Mouse (Mus musculus) forebrain, embryonic 14.5 days (tissue): ENCODE data around the gene Vps37c. TPM values are rescaled to one million over a fixed set of nuclear protein-coding genes. Genes with fewer than 3 reads are reported as not detected.

Experiments
- ATAC-seq: fragments of 200-750 bp; cut with Nextera tagmentation; 2 replicates; pipeline ENCODE4 v1.8.0; 2017; ENCODE audit warnings: mild to moderate bottlenecking, moderate library complexity
- DNase-seq: peaks from one replicate; pipeline ENCODE4 v3.0.0-alpha.2; 2015; ENCODE audit warnings: low spot score
- H3K27ac ChIP-seq: fragments of 300-500 bp; sonication (generic); 2 replicates; pipeline ENCODE4 v1.5.1; 2014; ENCODE audit warnings: low read depth, mild to moderate bottlenecking, control low read depth, low read length, moderate library complexity
- H3K27me3 ChIP-seq: fragments of 300-500 bp; sonication (generic); replicated peaks from 2 replicates; pipeline ENCODE4 v1.6.1; 2014; ENCODE audit warnings: low read length, control low read depth, mixed read lengths; ENCODE audit not compliant: control insufficient read depth, insufficient read depth
- H3K36me3 ChIP-seq: fragments of 300-500 bp; sonication (generic); 2 replicates; pipeline ENCODE4 v1.6.1; 2014; ENCODE audit warnings: low read length, control low read depth; ENCODE audit not compliant: control insufficient read depth, insufficient read depth
- H3K4me1 ChIP-seq: fragments of 300-500 bp; sonication (generic); 2 replicates; pipeline ENCODE4 v1.6.1; 2014; ENCODE audit warnings: antibody characterized with exemption, low read length, control low read depth; ENCODE audit not compliant: control insufficient read depth, insufficient read depth
- H3K4me2 ChIP-seq: fragments of 300-500 bp; sonication (generic); 2 replicates; pipeline ENCODE4 v1.6.1; 2014; ENCODE audit warnings: mild to moderate bottlenecking, control low read depth, low read length
- H3K4me3 ChIP-seq: fragments of 300-500 bp; sonication (generic); 2 replicates; pipeline ENCODE4 v1.5.1; 2014; ENCODE audit warnings: low read depth, low read length, control low read depth
- H3K9ac ChIP-seq: fragments of 300-500 bp; sonication (generic); 2 replicates; pipeline ENCODE4 v1.6.1; 2014; ENCODE audit warnings: mild to moderate bottlenecking, low read length, control low read depth, moderate library complexity
- H3K9me3 ChIP-seq: fragments of 300-500 bp; sonication (generic); replicated peaks from 2 replicates; pipeline ENCODE4 v1.6.1; 2016; ENCODE audit warnings: low read length, control low read depth, mixed read lengths; ENCODE audit not compliant: control insufficient read depth
- WGBS: fragments of 180-500 bp; shearing (Covaris S2); extraction: QIAGEN DNeasy Blood & Tissue Kit; methylation state at CpG from one replicate; pipeline ENCODE4 v1.1.7; 2014; 5-methylcytosine and 5-hydroxymethylcytosine counted together
- polyA plus RNA-seq: library from polyadenylated mRNA; unstranded; fragments of >200 nt; fragmentation: Nextera tagmentation; extraction: Ambion mirVana; gene quantifications from 2 replicates; pipeline ENCODE4 v1.2.1, GENCODE M21; 2014

The Vps37c gene
- polyA plus RNA-seq, 1 experiment from 2014 or later = 31.9 TPM

- H3K4me1 ChIP-seq = peaks cover 37% of the 10 kb centered on the region
- no peak overlapping the region for H3K9ac ChIP-seq
- 86% methylated on average over 10 of the region's 10 CpGs for WGBS
- no peak overlapping the region for H3K4me2 ChIP-seq
- H3K4me3 ChIP-seq = no peak overlapping the region
- H3K9me3 ChIP-seq = no peaks in the 10 kb centered on the region
- no peak for ATAC-seq
- no peaks in the 10 kb centered on the region for H3K36me3 ChIP-seq
- no peaks in the 10 kb centered on the region for H3K27me3 ChIP-seq
- H3K27ac ChIP-seq = no peak overlapping the region
- no peak for DNase-seq
These were observed 5.6 kb downstream of the Vps37c start for GRCm38 (mm10) chr19:10693926-10694682.

- H3K4me1 ChIP-seq = peaks cover 32% of the 10 kb centered on the region
- no peaks in the 10 kb centered on the region for H3K27me3 ChIP-seq
- DNase-seq (peak; percentile 46), ATAC-seq (peak; percentile 23; the same call in 1 of the 2 replicates)
- peak overlapping the region; percentile 5; the same call in 1 of the 2 replicates for H3K4me2 ChIP-seq
- peak overlapping the region; percentile 42 for H3K9ac ChIP-seq
- no peaks in the 10 kb centered on the region for H3K36me3 ChIP-seq
- H3K4me3 ChIP-seq = no peak overlapping the region
- peak overlapping the region; percentile 63 for H3K27ac ChIP-seq
- no peaks in the 10 kb centered on the region for H3K9me3 ChIP-seq
- 7% methylated on average over 7 of the region's 7 CpGs for WGBS
These were observed 7.3 kb downstream of the Vps37c start for GRCm38 (mm10) chr19:10695801-10696200.

GRCm38 (mm10) chr19:10698131-10698991, 9.8 kb downstream of the Vps37c start:
- no peaks in the 10 kb centered on the region for H3K9me3 ChIP-seq
- ATAC-seq = no peak
- H3K4me2 ChIP-seq = no peak overlapping the region
- H3K9ac ChIP-seq = no peak overlapping the region
- no peak for DNase-seq
- H3K36me3 ChIP-seq = no peaks in the 10 kb centered on the region
- WGBS = 75% methylated on average over 9 of the region's 9 CpGs
- H3K27ac ChIP-seq = no peak overlapping the region; the same call in 1 of the 2 replicates
- H3K4me3 ChIP-seq = no peak overlapping the region
- H3K27me3 ChIP-seq = no peaks in the 10 kb centered on the region
- peaks cover 24% of the 10 kb centered on the region for H3K4me1 ChIP-seq

GRCm38 (mm10) chr19:10699851-10700250, 11.3 kb downstream of the Vps37c start:
- peaks cover 24% of the 10 kb centered on the region for H3K4me1 ChIP-seq
- H3K27me3 ChIP-seq = no peaks in the 10 kb centered on the region
- H3K4me2 ChIP-seq = no peak overlapping the region
- DNase-seq = no peak
- WGBS = 41% methylated on average over 9 of the region's 9 CpGs
- no peaks in the 10 kb centered on the region for H3K36me3 ChIP-seq
- peak; percentile 49 for ATAC-seq
- H3K4me3 ChIP-seq = no peak overlapping the region
- H3K9me3 ChIP-seq = no peaks in the 10 kb centered on the region
- H3K27ac ChIP-seq = peak overlapping the region; percentile 60; the same call in 1 of the 2 replicates
- H3K9ac ChIP-seq = no peak overlapping the region

GRCm38 (mm10) chr19:10701013-10701726, 12.6 kb downstream of the Vps37c start:
- Histone ChIP-seq H3K9me3 (no peaks in the 10 kb centered on the region), H3K36me3 (0 out of 2 replicates have a peak, but pooled peaks cover under 1% of the 10 kb centered on the region), H3K27ac (no peak overlapping the region), H3K4me1 (peaks cover 14% of the 10 kb centered on the region), H3K27me3 (no peaks in the 10 kb centered on the region), H3K9ac (no peak overlapping the region), H3K4me2 (no peak overlapping the region), H3K4me3 (no peak overlapping the region)
- DNase-seq (no peak), ATAC-seq (peak; percentile 31; the same call in 1 of the 2 replicates)
- WGBS = 54% methylated on average over 6 of the region's 6 CpGs

- no peak overlapping the region for H3K9ac ChIP-seq
- H3K4me2 ChIP-seq = no peak overlapping the region
- DNase-seq (no peak), ATAC-seq (no peak)
- peaks cover 9% of the 10 kb centered on the region for H3K36me3 ChIP-seq
- no peaks in the 10 kb centered on the region for H3K9me3 ChIP-seq
- 88% methylated on average over 8 of the region's 8 CpGs for WGBS
- peaks cover 14% of the 10 kb centered on the region for H3K4me1 ChIP-seq
- H3K4me3 ChIP-seq = no peak overlapping the region
- no peak overlapping the region for H3K27ac ChIP-seq
- H3K27me3 ChIP-seq = no peaks in the 10 kb centered on the region
These were observed 13.6 kb downstream of the Vps37c start for GRCm38 (mm10) chr19:10702125-10702524.

GRCm38 (mm10) chr19:10703470-10703869, 14.9 kb downstream of the Vps37c start:
- H3K9ac ChIP-seq = no peak overlapping the region
- H3K9me3 ChIP-seq = no peaks in the 10 kb centered on the region
- H3K27me3 ChIP-seq = no peaks in the 10 kb centered on the region
- peaks cover 21% of the 10 kb centered on the region for H3K36me3 ChIP-seq
- ATAC-seq = no peak
- no peak overlapping the region for H3K27ac ChIP-seq
- H3K4me3 ChIP-seq = no peak overlapping the region
- H3K4me1 ChIP-seq = peaks cover 14% of the 10 kb centered on the region
- H3K4me2 ChIP-seq = no peak overlapping the region
- no peak for DNase-seq
- 89% methylated on average over 8 of the region's 8 CpGs for WGBS

GRCm38 (mm10) chr19:10707087-10707875, 18.7 kb downstream of the Vps37c start:
- Histone ChIP-seq H3K4me2 (no peak overlapping the region), H3K27me3 (no peaks in the 10 kb centered on the region), H3K9me3 (no peaks in the 10 kb centered on the region), H3K36me3 (peaks cover 44% of the 10 kb centered on the region), H3K27ac (no peak overlapping the region), H3K9ac (no peak overlapping the region), H3K4me1 (peaks cover 17% of the 10 kb centered on the region), H3K4me3 (no peak overlapping the region)
- no peak for DNase-seq
- 84% methylated on average over 13 of the region's 13 CpGs for WGBS
- no peak for ATAC-seq
